Mouse (Mus musculus): ENCODE measurements around the gene Il18bp. TPM values are rescaled to one million over a fixed set of nuclear protein-coding genes. Genes with fewer than 3 reads are reported as not detected.

The Il18bp gene
- total RNA-seq, 2 experiments from 2014 or later, result 5.0 to 6.2 TPM

Other genes with a start within 250 kb of the Il18bp start
- under 1 TPM; 0.26 to 0.27 TPM for gene Phox2a, start 200.4 kb downstream of the Il18bp start, total RNA-seq (2021)
- gene Inppl1, start 180.5 kb downstream of the Il18bp start, total RNA-seq (2021), result 100 to 1,000 TPM in 1 of 2 experiments, 10 to 100 TPM in 1; 95.1 to 101 TPM
- gene Folr2, start 161.5 kb downstream of the Il18bp start, total RNA-seq (2021), result 1 to 10 TPM; 6.4 to 9.1 TPM
- 10 to 100 TPM; 21.4 to 24.4 TPM for gene Anapc15, start 155.0 kb downstream of the Il18bp start, total RNA-seq (2021)
- 1 to 10 TPM; 1.1 to 1.6 TPM for gene Folr1, start 147.9 kb downstream of the Il18bp start, total RNA-seq (2021)
- 100 to 1,000 TPM; 105 to 106 TPM for gene Lamtor1, start 112.8 kb downstream of the Il18bp start, total RNA-seq (2021)
- under 1 TPM in 1 of 2 experiments, not detected in 1; 0.10 TPM for gene Tomt, start 112.3 kb downstream of the Il18bp start, total RNA-seq (2021)
- gene Lrrc51, start 84.8 kb downstream of the Il18bp start, total RNA-seq (2021), result 1 to 10 TPM; 2.8 to 3.1 TPM
- 100 to 1,000 TPM; 115 to 123 TPM for gene Numa1, start 84.6 kb downstream of the Il18bp start, total RNA-seq (2021)
- 10 to 100 TPM; 27.4 to 31.3 TPM for gene Rnf121, start 46.8 kb upstream of the Il18bp start, total RNA-seq (2021)
- gene Xndc1, start 46.8 kb upstream of the Il18bp start, total RNA-seq (2021), result 10 to 100 TPM; 14.5 to 18.6 TPM
- 1 to 10 TPM; 1.4 to 2.6 TPM for gene Xntrpc, start 47.0 kb upstream of the Il18bp start, total RNA-seq (2021)
- gene Trpc2, start 64.4 kb upstream of the Il18bp start, total RNA-seq (2021), result under 1 TPM; 0.29 to 0.93 TPM
- gene Art1, start 83.1 kb upstream of the Il18bp start, total RNA-seq (2021), result 100 to 1,000 TPM; 223 to 276 TPM
- 10 to 100 TPM in 1 of 2 experiments, 1 to 10 TPM in 1; 8.8 to 13.6 TPM for gene Art5, start 90.8 kb upstream of the Il18bp start, total RNA-seq (2021)
- gene Chrna10, start 98.1 kb upstream of the Il18bp start, total RNA-seq (2021), result not detected
- gene Nup98, start 191.5 kb upstream of the Il18bp start, total RNA-seq (2021), result 10 to 100 TPM; 41.2 to 43.6 TPM
- 10 to 100 TPM; 42.7 to 42.8 TPM for gene Pgap2, start 191.5 kb upstream of the Il18bp start, total RNA-seq (2021)
- gene Rhog, start 237.4 kb upstream of the Il18bp start, total RNA-seq (2021), result 10 to 100 TPM; 42.9 to 43.5 TPM
- gene Stim1, start 249.1 kb upstream of the Il18bp start, total RNA-seq (2021), result 100 to 1,000 TPM; 248 to 260 TPM